Mouse (Mus musculus) heart, postnatal 36 days (tissue): Measurements from ENCODE around the gene Coq8b. TPM values are rescaled to one million over a fixed set of nuclear protein-coding genes. Genes with fewer than 3 reads are reported as not detected.

ENCODE experiments used
- DNase-seq, 2 experiments: peaks; one replicate each; pipeline ENCODE4 v3.0.0; 2021 to 2022
- intact Hi-C: fragments of 180-260 bp; cut with DNase I; formaldehyde crosslinking; loops from one replicate; pipeline ENCODE4 v1.15.1; 2025
- microRNA-seq, 2 experiments: library from miRNA; unstranded; fragments of <30 nt; microRNA quantifications; one replicate each; pipeline ENCODE4 v1.2.0; 2021; ENCODE audit warnings: borderline number of aligned reads in 2 of 2
- total RNA-seq, 2 experiments: library from RNA; stranded (reverse); gene quantifications; 2 replicates each; pipeline ENCODE4 v1.2.3; 2021

Gene Coq8b
- total RNA-seq, 2 experiments from 2014 or later = 8.8 to 11.2 TPM

- no peak for DNase-seq
- intact Hi-C loops = no loop called here
These were observed 67.5 kb downstream of the Coq8b start for GRCm38 (mm10) chr7:27300351-27300750.

GRCm38 (mm10) chr7:27300801-27301200 lies 68.0 kb downstream of the Coq8b start:
- DNase-seq = no peak
- intact Hi-C loops = no loop called here

GRCm38 (mm10) chr7:27302172-27302571 lies 69.3 kb downstream of the Coq8b start:
- DNase-seq = peak; percentile 80 to 85
- intact Hi-C loops = loop anchor here (1.0 to 2.0 kb wide), 2 partner anchors 27 to 83 kb away; no protein-coding TSS in a partner anchor

- intact Hi-C loops = no loop called here
- no peak for DNase-seq
These were observed 72.4 kb downstream of the Coq8b start for GRCm38 (mm10) chr7:27305091-27305730.

GRCm38 (mm10) chr7:27306161-27307160 lies 73.6 kb downstream of the Coq8b start:
- intact Hi-C loops = no loop called here
- peak; percentile 55 to 72 for DNase-seq

GRCm38 (mm10) chr7:27307551-27307950 lies 74.7 kb downstream of the Coq8b start:
- DNase-seq = no peak
- intact Hi-C loops = no loop called here

Small RNA genes within 50 kb of the gene (microRNA-seq; reads per million reads assigned to microRNA genes)
- gene Mir1191 = 0 to 0.72 reads per million in 2 experiments

Other genes starting within 250 kb of the Coq8b start
- gene Cyp2a12, start 203.9 kb upstream of the Coq8b start, total RNA-seq = not detected
- under 1 TPM; 0.22 to 0.43 TPM for gene Cyp2f2, start 113.1 kb upstream of the Coq8b start, total RNA-seq
- gene Cyp2t4, start 79.3 kb upstream of the Coq8b start, total RNA-seq = not detected
- 10 to 100 TPM; 59.3 to 61.7 TPM for gene Egln2, start 66.2 kb upstream of the Coq8b start, total RNA-seq
- 10 to 100 TPM; 14.5 to 15.7 TPM for gene Rab4b, start 54.1 kb upstream of the Coq8b start, total RNA-seq
- gene Gm21983, start 51.9 kb upstream of the Coq8b start, total RNA-seq = not detected
- gene Mia, start 51.9 kb upstream of the Coq8b start, total RNA-seq = not detected
- 10 to 100 TPM; 16.3 to 16.6 TPM for gene BC024978, start 37.2 kb upstream of the Coq8b start, total RNA-seq
- gene Snrpa, start 36.8 kb upstream of the Coq8b start, total RNA-seq = 10 to 100 TPM; 35.4 to 41.9 TPM
- gene Itpkc, start 4.4 kb upstream of the Coq8b start, total RNA-seq = 1 to 10 TPM; 5.1 to 5.6 TPM
- 1 to 10 TPM; 5.7 to 6.1 TPM for gene Numbl, start 25.4 kb downstream of the Coq8b start, total RNA-seq
- gene Ltbp4, start 104.7 kb downstream of the Coq8b start, total RNA-seq = 100 to 1,000 TPM; 207 to 236 TPM
- gene Shkbp1, start 123.0 kb downstream of the Coq8b start, total RNA-seq = 1 to 10 TPM; 6.5 to 7.5 TPM
- gene Gm20479, start 124.4 kb downstream of the Coq8b start, total RNA-seq = not detected
- gene Sptbn4, start 214.7 kb downstream of the Coq8b start, total RNA-seq = under 1 TPM; 0.22 to 0.41 TPM
- gene Blvrb, start 215.0 kb downstream of the Coq8b start, total RNA-seq = 10 to 100 TPM; 29.9 to 31.8 TPM
- gene Sertad3, start 240.7 kb downstream of the Coq8b start, total RNA-seq = 1 to 10 TPM; 8.3 to 8.4 TPM